ENCODE assay signal across 20 mouse cellular contexts in the genomic region with DNA sequence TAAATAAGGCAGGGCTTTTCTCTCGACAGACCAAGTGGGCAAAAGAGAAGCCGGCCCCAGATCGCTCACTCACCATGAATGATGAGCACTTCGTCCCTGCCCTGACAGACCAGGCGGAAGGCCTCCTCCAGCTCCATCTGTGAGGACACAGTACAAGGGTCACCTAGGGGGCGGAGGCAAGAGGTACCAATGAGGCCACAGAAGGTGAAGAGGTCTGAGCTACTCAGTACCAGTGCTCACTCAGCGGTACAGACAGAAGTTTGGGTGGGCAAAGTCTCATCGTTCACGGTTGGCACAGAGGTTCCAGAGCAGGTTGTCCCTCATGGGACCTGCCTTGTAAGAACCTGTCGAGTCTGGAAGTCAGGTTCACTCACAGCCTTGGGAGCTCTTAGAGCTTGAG. TPM values are rescaled to one million over a fixed set of nuclear protein-coding genes. Genes with fewer than 3 reads are reported as not detected.
A peak's percentile ranks its signal among the peaks of the same experiment; 100 is the strongest.
DNase-seq lines count a peak whose midpoint lies in the region; ATAC-seq and TF ChIP-seq lines count a peak whose summit lies in the region.
"Had no signal": no experiment of that assay in that cellular context is flagged by ENCODE, and none has a peak within 500 bp of the region (broad histone marks: within the 10 kb centered on the region; RNA-seq: fewer than 3 reads in every experiment).

No protein-coding gene starts in this region.

- H3K9me3 ChIP-seq in kidney, embryonic 14.5 days (ENCODE audit: control insufficient read depth, low read length): no peaks in the 10 kb centered on the region
- no peaks in the 10 kb centered on the region for H3K9me3 ChIP-seq in kidney, postnatal 0 days (replicated peaks; ENCODE audit: low read length)
- H3K9me3 ChIP-seq: embryonic facial prominence, embryonic 13.5 days; forebrain, embryonic 12.5 days; heart, embryonic 15.5 days had no signal

- TF ChIP-seq CTCF in kidney, adult 2 months (conservative IDR thresholded peaks at IDR 0.05; ENCODE audit: insufficient read depth, insufficient read length, low read depth, low read length): no peak
- TF ChIP-seq CTCF in kidney, postnatal 0 days (IDR thresholded peaks at IDR 0.05; ENCODE audit: low read depth): no peak

- no peak overlapping the region for H3K9ac ChIP-seq in kidney, embryonic 14.5 days (ENCODE audit: low read depth, low read length)
- H3K9ac ChIP-seq in kidney, postnatal 0 days (ENCODE audit: low read depth, low read length): no peak overlapping the region
- H3K9ac ChIP-seq: embryonic facial prominence, embryonic 13.5 days; forebrain, embryonic 12.5 days; heart, embryonic 15.5 days had no signal

- DNase-seq in kidney, adult 2 months: peak; percentile 94
- peak; percentile 19 for DNase-seq in kidney, postnatal 0 days (ENCODE audit: low spot score)
- peak; percentile 84 to 93 for DNase-seq in kidney, postnatal 36 days
- no peak for DNase-seq in spleen, postnatal 14 days (ENCODE audit: low spot score in 2 of 2)
- no peak for DNase-seq in right cerebral cortex, postnatal 25 days
- DNase-seq: adrenal gland, postnatal 14 days; cerebellum, adult 11-12 months; cerebellum, adult 9-11 months; cerebellum, postnatal 36 days; gastrocnemius, postnatal 14 days; heart, adult 2 months; heart, postnatal 14 days had no signal

- no peak for ATAC-seq in kidney, embryonic 14.5 days (ENCODE audit: low FRiP score, low TSS enrichment)
- peak; percentile 83 for ATAC-seq in kidney, postnatal 0 days (replicated peaks; ENCODE audit: low FRiP score, low read depth)
- ATAC-seq: activated CD4-positive, CD25-positive, alpha-beta regulatory T cell, adult 4 months; forebrain, embryonic 16.5 days; Patski had no signal

- no peak overlapping the region for H3K4me3 ChIP-seq in kidney, adult 2 months (ENCODE audit: insufficient read depth, low read depth, low read length)
- H3K4me3 ChIP-seq in kidney, embryonic 14.5 days (ENCODE audit: low read length): no peak overlapping the region
- no peak overlapping the region for H3K4me3 ChIP-seq in kidney, postnatal 0 days (replicated peaks; ENCODE audit: low read depth, low read length)
- H3K4me3 ChIP-seq: embryonic facial prominence, embryonic 13.5 days; forebrain, embryonic 12.5 days; heart, adult 2 months; heart, embryonic 15.5 days had no signal

- no peaks in the 10 kb centered on the region for H3K36me3 ChIP-seq in kidney, adult 2 months (ENCODE audit: control insufficient read depth, insufficient read depth, low read length)
- H3K36me3 ChIP-seq in kidney, embryonic 14.5 days (ENCODE audit: control insufficient read depth, insufficient read depth, low read length): no peaks in the 10 kb centered on the region
- H3K36me3 ChIP-seq in kidney, postnatal 0 days (ENCODE audit: insufficient read depth, low read length): no peaks in the 10 kb centered on the region
- H3K36me3 ChIP-seq: embryonic facial prominence, embryonic 13.5 days; forebrain, embryonic 12.5 days; heart, embryonic 15.5 days had no signal

- H3K27ac ChIP-seq in kidney, adult 2 months (ENCODE audit: insufficient read depth, low read depth, low read length): peak overlapping the region; percentile 57
- no peak overlapping the region for H3K27ac ChIP-seq in kidney, embryonic 14.5 days (ENCODE audit: low read depth, low read length)
- 0 out of 2 replicates have a peak overlapping the region, but pooled peaks have one; percentile 5 for H3K27ac ChIP-seq in kidney, postnatal 0 days
- H3K27ac ChIP-seq: embryonic facial prominence, embryonic 13.5 days; forebrain, embryonic 12.5 days; heart, adult 2 months; heart, embryonic 15.5 days had no signal

- 58% methylated on average over 10 of the region's 10 CpGs for WGBS in kidney, adult 2 months
- 89% methylated on average over 10 of the region's 10 CpGs for WGBS in kidney, embryonic 14.5 days
- 80% methylated on average over 10 of the region's 10 CpGs for WGBS in kidney, postnatal 0 days

- H3K27me3 ChIP-seq in kidney, adult 2 months (replicated peaks; ENCODE audit: control insufficient read depth, insufficient read depth, low read length): no peaks in the 10 kb centered on the region
- peaks cover 22% of the 10 kb centered on the region for H3K27me3 ChIP-seq in kidney, embryonic 14.5 days (ENCODE audit: control insufficient read depth, insufficient read depth, low read length)
- peaks cover 11% of the 10 kb centered on the region for H3K27me3 ChIP-seq in kidney, postnatal 0 days (ENCODE audit: insufficient read depth, low read length)
- H3K27me3 ChIP-seq: Patski had no signal

- no peak overlapping the region for H3K4me2 ChIP-seq in kidney, embryonic 14.5 days (replicated peaks; ENCODE audit: low read depth, low read length)
- no peak overlapping the region for H3K4me2 ChIP-seq in kidney, postnatal 0 days (ENCODE audit: low read length)
- H3K4me2 ChIP-seq: embryonic facial prominence, embryonic 13.5 days; forebrain, embryonic 12.5 days; heart, embryonic 11.5 days; heart, embryonic 15.5 days had no signal

- peaks cover 27% of the 10 kb centered on the region for H3K4me1 ChIP-seq in kidney, adult 2 months (ENCODE audit: control insufficient read depth, insufficient read depth, low read length)
- no peaks in the 10 kb centered on the region for H3K4me1 ChIP-seq in kidney, embryonic 14.5 days (ENCODE audit: control insufficient read depth, insufficient read depth, low read length)
- no peaks in the 10 kb centered on the region for H3K4me1 ChIP-seq in kidney, postnatal 0 days (replicated peaks; ENCODE audit: insufficient read depth, low read length)

- no peak for TF ChIP-seq POLR2A in kidney, adult 2 months (IDR thresholded peaks at IDR 0.05; ENCODE audit: low read depth, low read length)

RNA-seq across cellular contexts. Expression of a gene that starts 4.8 kb away (rescaled TPM):
- 80.1 and 84.5 TPM in 2 replicates for polyA plus RNA-seq in kidney, adult 2 months (2012; rRNA removed)
- 7.8 and 10.2 TPM in 2 replicates for polyA plus RNA-seq in kidney, embryonic 14.5 days (2014; fragmentation: Nextera tagmentation; extraction: Ambion mirVana)
- 20.2 and 22.4 TPM in 2 replicates for polyA plus RNA-seq in kidney, postnatal 0 days (2015; fragmentation: Nextera tagmentation; extraction: Ambion mirVana)

RNA-seq across cellular contexts. Expression of a gene that starts 41.6 kb away (rescaled TPM):
- 0.47 and 0.56 TPM in 2 replicates for polyA plus RNA-seq in kidney, adult 2 months (2012; rRNA removed)
- polyA plus RNA-seq in kidney, embryonic 14.5 days (2014; fragmentation: Nextera tagmentation; extraction: Ambion mirVana): 0.07 TPM in 1 of 2 replicates, not detected in the other
- polyA plus RNA-seq in kidney, postnatal 0 days (2015; fragmentation: Nextera tagmentation; extraction: Ambion mirVana): 0.17 and 0.29 TPM in 2 replicates
- polyA plus RNA-seq: embryonic facial prominence, embryonic 13.5 days; forebrain, embryonic 12.5 days; heart, embryonic 15.5 days; Patski had no signal

RNA-seq across cellular contexts. Expression of a gene that starts 52.6 kb away (rescaled TPM):
- 0.27 and 0.42 TPM in 2 replicates for polyA plus RNA-seq in kidney, adult 2 months (2012; rRNA removed)
- 2.2 and 2.3 TPM in 2 replicates for polyA plus RNA-seq in kidney, embryonic 14.5 days (2014; fragmentation: Nextera tagmentation; extraction: Ambion mirVana)
- polyA plus RNA-seq in kidney, postnatal 0 days (2015; fragmentation: Nextera tagmentation; extraction: Ambion mirVana): 0.62 and 0.74 TPM in 2 replicates

Comparison
In these comparisons a context has a peak if more than half of its experiments do, and no peak if none do; other contexts are left out.
1. DNase-seq: peak in kidney, adult 2 months (single experiment), kidney, postnatal 0 days (single experiment) and kidney, postnatal 36 days (2 of 2); none in spleen, postnatal 14 days (0 of 2) and right cerebral cortex, postnatal 25 days (single experiment).